ENCODE assay signal across 31 mouse cellular contexts in the genomic region with DNA sequence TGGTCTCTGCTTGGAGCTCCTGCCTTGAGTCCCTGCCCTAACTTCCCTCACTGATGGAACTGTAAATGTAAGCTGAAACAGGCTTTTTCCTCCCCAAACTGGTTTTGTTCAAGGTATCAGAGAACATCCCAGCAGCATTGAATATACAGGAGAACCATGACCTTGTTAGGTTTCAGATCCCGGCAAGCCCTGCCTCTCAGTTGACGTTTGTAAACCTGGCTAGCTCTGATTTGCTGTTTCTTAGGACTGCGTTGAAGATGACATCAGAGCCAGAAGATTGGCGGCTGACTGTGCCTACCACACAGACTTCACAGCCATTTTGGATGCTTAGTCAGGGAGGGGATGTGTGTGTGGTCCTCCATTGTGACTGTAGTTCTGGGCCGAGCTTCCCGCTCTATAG. TPM values are rescaled to one million over a fixed set of nuclear protein-coding genes. Genes with fewer than 3 reads are reported as not detected.
"Had no signal": no experiment of that assay in that cellular context is flagged by ENCODE, and none has a peak within 500 bp of the region (broad histone marks: within the 10 kb centered on the region; RNA-seq: fewer than 3 reads in every experiment).

No protein-coding gene starts in this region.

- ATAC-seq: hindbrain, embryonic 16.5 days; inflammation-experienced regulatory T-cells, adult 6 months; intestine, embryonic 15.5 days; intestine, postnatal 0 days; liver, embryonic 12.5 days had no signal

- H3K4me3 ChIP-seq: gastrocnemius, adult 2 months; heart, adult 2 months; heart, embryonic 10.5 days; heart, embryonic 12.5 days; hindbrain, embryonic 10.5 days; hindbrain, embryonic 12.5 days; intestine, embryonic 15.5 days; kidney, embryonic 15.5 days; layer of hippocampus, adult 2 months; left cerebral cortex, adult 2 months; limb, embryonic 10.5 days; limb, embryonic 12.5 days; liver, embryonic 12.5 days had no signal

- H3K27ac ChIP-seq: gastrocnemius, adult 2 months; heart, adult 2 months; heart, embryonic 10.5 days; hindbrain, embryonic 10.5 days; hindbrain, embryonic 12.5 days; hindbrain, embryonic 14.5 days; kidney, postnatal 0 days; layer of hippocampus, adult 2 months; left cerebral cortex, adult 2 months; limb, embryonic 10.5 days; limb, embryonic 12.5 days; liver, embryonic 12.5 days; liver, embryonic 14.5 days had no signal

- H3K4me2 ChIP-seq: heart, embryonic 12.5 days; hindbrain, embryonic 12.5 days; hindbrain, embryonic 14.5 days; limb, embryonic 12.5 days had no signal

- DNase-seq: gastrocnemius, adult 2 months; gastrocnemius, postnatal 10 days; gastrocnemius, postnatal 25 days; heart, adult 11 months; heart, adult 2 months; heart, postnatal 10 days; heart, postnatal 4 days; kidney, adult 18-20 months; kidney, adult 8-10 months; kidney, postnatal 14 days; kidney, postnatal 36 days; liver; lung, adult 18-20 months had no signal

- H3K9ac ChIP-seq: heart, embryonic 12.5 days; hindbrain, embryonic 12.5 days; hindbrain, embryonic 14.5 days; intestine, embryonic 15.5 days; kidney, embryonic 15.5 days; limb, embryonic 12.5 days; liver, embryonic 12.5 days; liver, embryonic 14.5 days had no signal

- H3K9me3 ChIP-seq: hindbrain, embryonic 12.5 days; intestine, embryonic 15.5 days; kidney, embryonic 15.5 days; limb, embryonic 10.5 days; liver, embryonic 12.5 days had no signal

- H3K36me3 ChIP-seq: intestine, embryonic 15.5 days; limb, embryonic 12.5 days had no signal

- H3K27me3 ChIP-seq: heart, embryonic 12.5 days; intestine, embryonic 15.5 days; kidney, embryonic 15.5 days; limb, embryonic 12.5 days; liver, embryonic 12.5 days had no signal

RNA-seq across cellular contexts. Expression of a gene that starts 24.3 kb away (rescaled TPM):
- polyA plus RNA-seq: intestine, embryonic 15.5 days; intestine, postnatal 0 days; kidney, embryonic 15.5 days; kidney, postnatal 0 days; large intestine, adult 2 months had no signal
